Comparison of ENCODE assay signal across 16 mouse cellular contexts in the genomic region with DNA sequence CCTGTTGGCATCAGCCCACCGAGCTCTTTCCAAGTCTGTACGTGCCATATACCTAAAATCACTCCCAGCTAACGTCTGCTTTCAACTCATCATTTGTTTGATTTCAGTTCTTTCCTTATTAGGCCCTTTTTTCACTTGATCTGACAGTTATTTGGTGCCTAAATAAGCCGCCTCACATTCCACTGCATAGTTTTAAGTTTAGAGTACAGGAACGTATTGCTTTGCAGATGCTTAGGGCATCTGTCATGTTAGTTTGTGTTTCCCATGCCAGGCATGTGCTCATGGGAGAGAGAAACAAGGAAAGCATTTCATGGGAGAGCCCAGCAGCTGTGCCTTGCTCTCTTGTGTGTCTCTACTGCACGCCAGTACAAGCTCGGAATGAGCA. TPM values are rescaled to one million over a fixed set of nuclear protein-coding genes. Genes with fewer than 3 reads are reported as not detected.
DNase-seq lines count a peak whose midpoint lies in the region; ATAC-seq and TF ChIP-seq lines count a peak whose summit lies in the region.
"Had no signal": no experiment of that assay in that cellular context is flagged by ENCODE, and none has a peak within 500 bp of the region (broad histone marks: within the 10 kb centered on the region; RNA-seq: fewer than 3 reads in every experiment).

No protein-coding gene starts in this region.

- H3K4me3 ChIP-seq in forebrain, embryonic 14.5 days (ENCODE audit: low read depth, low read length) = no peak overlapping the region
- H3K4me3 ChIP-seq in forebrain, embryonic 15.5 days = no peak overlapping the region
- no peak overlapping the region for H3K4me3 ChIP-seq in lung, embryonic 14.5 days (ENCODE audit: low read depth, low read length)
- no peak overlapping the region for H3K4me3 ChIP-seq in lung, adult 2 months (replicated peaks; ENCODE audit: extremely low read depth, low read depth, low read length)
- H3K4me3 ChIP-seq in intestine, embryonic 14.5 days (ENCODE audit: low read depth, low read length) = no peak overlapping the region
- no peak overlapping the region for H3K4me3 ChIP-seq in neural tube, embryonic 15.5 days (replicated peaks)
- H3K4me3 ChIP-seq: hindbrain, embryonic 12.5 days; left cerebral cortex, adult 2 months; liver, embryonic 13.5 days; midbrain, embryonic 12.5 days; neural tube, embryonic 12.5 days had no signal

- H3K4me1 ChIP-seq in forebrain, embryonic 14.5 days (ENCODE audit: control insufficient read depth, insufficient read depth, low read length) = no peaks in the 10 kb centered on the region; the same call in 1 of the 2 replicates
- H3K4me1 ChIP-seq in forebrain, embryonic 15.5 days = peaks cover 10% of the 10 kb centered on the region; the same call in 1 of the 2 replicates
- peaks cover 16% of the 10 kb centered on the region for H3K4me1 ChIP-seq in lung, embryonic 14.5 days (ENCODE audit: insufficient read depth)
- H3K4me1 ChIP-seq in lung, adult 2 months (ENCODE audit: control insufficient read depth, insufficient read depth, low read length) = peaks cover 8% of the 10 kb centered on the region
- peaks cover 18% of the 10 kb centered on the region; the same call in 1 of the 2 replicates for H3K4me1 ChIP-seq in intestine, embryonic 14.5 days (replicated peaks; ENCODE audit: control insufficient read depth, insufficient read depth, low read length)
- H3K4me1 ChIP-seq in neural tube, embryonic 15.5 days = peaks cover 11% of the 10 kb centered on the region; the same call in 1 of the 2 replicates
- H3K4me1 ChIP-seq: hindbrain, embryonic 12.5 days; liver, embryonic 13.5 days; midbrain, embryonic 12.5 days; neural tube, embryonic 12.5 days had no signal

- H3K36me3 ChIP-seq in forebrain, embryonic 14.5 days (ENCODE audit: control insufficient read depth, insufficient read depth, low read length) = no peaks in the 10 kb centered on the region
- H3K36me3 ChIP-seq in forebrain, embryonic 15.5 days = no peaks in the 10 kb centered on the region
- H3K36me3 ChIP-seq in lung, embryonic 14.5 days (ENCODE audit: insufficient read depth) = peaks cover 35% of the 10 kb centered on the region
- peaks cover 4% of the 10 kb centered on the region; the same call in 1 of the 2 replicates for H3K36me3 ChIP-seq in intestine, embryonic 14.5 days (ENCODE audit: control insufficient read depth, insufficient read depth, low read length)
- H3K36me3 ChIP-seq in neural tube, embryonic 15.5 days = 0 out of 2 replicates have a peak, but pooled peaks cover 2% of the 10 kb centered on the region
- H3K36me3 ChIP-seq: liver, embryonic 13.5 days had no signal

- no peak overlapping the region for H3K27ac ChIP-seq in forebrain, embryonic 14.5 days (ENCODE audit: low read depth, low read length)
- H3K27ac ChIP-seq in forebrain, embryonic 15.5 days (replicated peaks) = no peak overlapping the region
- H3K27ac ChIP-seq in lung, embryonic 14.5 days (ENCODE audit: low read depth) = peak overlapping the region; percentile 83
- H3K27ac ChIP-seq in intestine, embryonic 14.5 days (ENCODE audit: low read depth) = peak overlapping the region; percentile 70
- H3K27ac ChIP-seq in neural tube, embryonic 15.5 days (replicated peaks) = peak overlapping the region; percentile 58
- H3K27ac ChIP-seq: hindbrain, embryonic 12.5 days; left cerebral cortex, adult 2 months; liver, embryonic 13.5 days; midbrain, embryonic 12.5 days; neural tube, embryonic 12.5 days had no signal

- no peak overlapping the region for H3K4me2 ChIP-seq in forebrain, embryonic 14.5 days (ENCODE audit: low read length)
- H3K4me2 ChIP-seq in forebrain, embryonic 15.5 days (replicated peaks) = no peak overlapping the region
- H3K4me2 ChIP-seq in lung, embryonic 14.5 days = no peak overlapping the region
- no peak overlapping the region for H3K4me2 ChIP-seq in intestine, embryonic 14.5 days (ENCODE audit: low read length)
- no peak overlapping the region for H3K4me2 ChIP-seq in neural tube, embryonic 15.5 days
- H3K4me2 ChIP-seq: hindbrain, embryonic 12.5 days; liver, embryonic 13.5 days; midbrain, embryonic 12.5 days; neural tube, embryonic 12.5 days had no signal

- no peaks in the 10 kb centered on the region for H3K9me3 ChIP-seq in forebrain, embryonic 14.5 days (replicated peaks; ENCODE audit: control insufficient read depth, low read length)
- H3K9me3 ChIP-seq in forebrain, embryonic 15.5 days = no peaks in the 10 kb centered on the region
- H3K9me3 ChIP-seq in lung, embryonic 14.5 days (ENCODE audit: low read depth, low read length) = no peaks in the 10 kb centered on the region
- no peaks in the 10 kb centered on the region for H3K9me3 ChIP-seq in intestine, embryonic 14.5 days (ENCODE audit: control insufficient read depth, low read length)
- no peaks in the 10 kb centered on the region for H3K9me3 ChIP-seq in neural tube, embryonic 15.5 days (replicated peaks)
- H3K9me3 ChIP-seq: hindbrain, embryonic 12.5 days; liver, embryonic 13.5 days; midbrain, embryonic 12.5 days; neural tube, embryonic 12.5 days had no signal

- TF ChIP-seq POLR2A in lung, adult 2 months (IDR thresholded peaks at IDR 0.05; ENCODE audit: borderline replicate concordance, extremely low read depth, low read depth, low read length) = no peak

- no peaks in the 10 kb centered on the region for H3K27me3 ChIP-seq in forebrain, embryonic 14.5 days (replicated peaks; ENCODE audit: control insufficient read depth, insufficient read depth, low read length)
- no peaks in the 10 kb centered on the region for H3K27me3 ChIP-seq in forebrain, embryonic 15.5 days
- no peaks in the 10 kb centered on the region for H3K27me3 ChIP-seq in lung, embryonic 14.5 days (ENCODE audit: insufficient read depth, low read length)
- no peaks in the 10 kb centered on the region for H3K27me3 ChIP-seq in intestine, embryonic 14.5 days (replicated peaks; ENCODE audit: control insufficient read depth, insufficient read depth, low read length)
- no peaks in the 10 kb centered on the region for H3K27me3 ChIP-seq in neural tube, embryonic 15.5 days (replicated peaks)
- H3K27me3 ChIP-seq: hindbrain, embryonic 12.5 days; liver, embryonic 13.5 days; midbrain, embryonic 12.5 days; neural tube, embryonic 12.5 days had no signal

- no peak for ATAC-seq in forebrain, embryonic 14.5 days
- ATAC-seq in forebrain, embryonic 15.5 days (replicated peaks) = no peak
- ATAC-seq in lung, embryonic 14.5 days (ENCODE audit: insufficient read depth) = peak; percentile 61; the same call in 1 of the 2 replicates
- no peak for ATAC-seq in intestine, embryonic 14.5 days (replicated peaks; ENCODE audit: low FRiP score, low TSS enrichment, low read depth)
- no peak for ATAC-seq in neural tube, embryonic 15.5 days (ENCODE audit: low FRiP score)
- no peak for ATAC-seq in monocyte, adult 5-6 weeks (replicated peaks; ENCODE audit: insufficient number of reproducible peaks, low FRiP score, low TSS enrichment, poor library complexity, severe bottlenecking)

- no peak for TF ChIP-seq CTCF in lung, embryonic 14.5 days (IDR thresholded peaks at IDR 0.05; ENCODE audit: low read depth)
- no peak for TF ChIP-seq CTCF in lung, adult 2 months (IDR thresholded peaks at IDR 0.05; ENCODE audit: insufficient read depth, low read length)

- peak; percentile 46 for DNase-seq in forebrain, embryonic 14.5 days (ENCODE audit: low spot score)
- peak; percentile 67 for DNase-seq in lung, embryonic 14.5 days
- DNase-seq in lung, adult 2 months = no peak
- DNase-seq in intestine, embryonic 14.5 days (ENCODE audit: low spot score) = no peak
- DNase-seq in urinary bladder, postnatal 10 days (ENCODE audit: low spot score) = no peak
- DNase-seq: adrenal gland, postnatal 36 days; cerebellum, adult 18-20 months; liver, embryonic 13.5 days; right cerebral cortex, postnatal 25 days had no signal

- H3K9ac ChIP-seq in forebrain, embryonic 14.5 days (ENCODE audit: low read length) = no peak overlapping the region
- no peak overlapping the region for H3K9ac ChIP-seq in forebrain, embryonic 15.5 days (replicated peaks)
- no peak overlapping the region for H3K9ac ChIP-seq in lung, embryonic 14.5 days
- H3K9ac ChIP-seq in intestine, embryonic 14.5 days (ENCODE audit: low read length) = no peak overlapping the region
- no peak overlapping the region for H3K9ac ChIP-seq in neural tube, embryonic 15.5 days (replicated peaks)
- H3K9ac ChIP-seq: hindbrain, embryonic 12.5 days; liver, embryonic 13.5 days; midbrain, embryonic 12.5 days; neural tube, embryonic 12.5 days had no signal

- WGBS in forebrain, embryonic 14.5 days = 81% methylated on average over 7 of the region's 7 CpGs
- 63% methylated on average over 7 of the region's 7 CpGs for WGBS in forebrain, embryonic 15.5 days
- 50% methylated on average over 7 of the region's 7 CpGs for WGBS in lung, embryonic 14.5 days
- WGBS in lung, adult 2 months = 63% methylated on average over 7 of the region's 7 CpGs
- WGBS in intestine, embryonic 14.5 days = 50% methylated on average over 7 of the region's 7 CpGs
- WGBS in neural tube, embryonic 15.5 days = 67% methylated on average over 7 of the region's 7 CpGs

RNA-seq across cellular contexts. Expression of a gene that starts 50.3 kb away (rescaled TPM):
- 1.9 and 2.3 TPM in 2 replicates for polyA plus RNA-seq in forebrain, embryonic 14.5 days (2014; fragmentation: Nextera tagmentation; extraction: Ambion mirVana)
- polyA plus RNA-seq in forebrain, embryonic 15.5 days (2015; fragmentation: Nextera tagmentation; extraction: Ambion mirVana) = 3.0 and 3.4 TPM in 2 replicates
- 15.5 and 16.8 TPM in 2 replicates for polyA plus RNA-seq in lung, embryonic 14.5 days (2014; fragmentation: Nextera tagmentation; extraction: Ambion mirVana)
- 31.3 and 35.3 TPM in 2 replicates for polyA plus RNA-seq in lung, adult 2 months (2012; rRNA removed)
- polyA plus RNA-seq in intestine, embryonic 14.5 days (2014; fragmentation: Nextera tagmentation; extraction: Ambion mirVana) = 8.5 and 9.2 TPM in 2 replicates
- 6.4 and 6.7 TPM in 2 replicates for polyA plus RNA-seq in neural tube, embryonic 15.5 days (2015; fragmentation: Nextera tagmentation; extraction: Ambion mirVana)
- 0.43 TPM in 1 of 3 replicates, not detected in the others for total RNA-seq in monocyte, adult 5-6 weeks (2017)

Comparison
In these comparisons a context has a peak if more than half of its experiments do, and no peak if none do; other contexts are left out.
1. DNase-seq: peak in forebrain, embryonic 14.5 days (single experiment) and lung, embryonic 14.5 days (single experiment); none in lung, adult 2 months (single experiment), intestine, embryonic 14.5 days (single experiment) and urinary bladder, postnatal 10 days (single experiment).
2. H3K27ac ChIP-seq: peak in lung, embryonic 14.5 days (single experiment), intestine, embryonic 14.5 days (single experiment) and neural tube, embryonic 15.5 days (single experiment); none in forebrain, embryonic 14.5 days (single experiment) and forebrain, embryonic 15.5 days (single experiment).